Mouse (Mus musculus): ENCODE measurements around the gene Xlr5b. TPM values are rescaled to one million over a fixed set of nuclear protein-coding genes. Genes with fewer than 3 reads are reported as not detected.
"Not testable (repeated sequence)": the region's sequence is repeated elsewhere in the genome, so short reads cannot be mapped to it uniquely, and the experiment has no call there.

Gene Xlr5b
- total RNA-seq (2021): not detected
- long read RNA-seq, experiment 1: 0 reads
- long read RNA-seq, experiment 2: 0 reads

GRCm38 (mm10) chrX:73148496-73148895 lies at the start of gene Xlr5b:
TSS of gene Xlr5b (plus strand) at chrX:73148796.
- intact Hi-C loops (cut with DNase I); DNase-seq: not testable (repeated sequence)

- DNase-seq; intact Hi-C loops (cut with DNase I): not testable (repeated sequence)
Measured at GRCm38 (mm10) chrX:73116747-73117146, 31.8 kb upstream of the Xlr5b start, which contains the start of gene Gm14685. TSS of gene Gm14685 (plus strand) at chrX:73117047.

- DNase-seq; intact Hi-C loops (cut with DNase I): not testable (repeated sequence)
Measured at GRCm38 (mm10) chrX:73122859-73123829, 25.5 kb upstream of the Xlr5b start.

GRCm38 (mm10) chrX:73143218-73143618 lies 5.4 kb upstream of the Xlr5b start:
- intact Hi-C loops (cut with DNase I); DNase-seq: not testable (repeated sequence)

DNA sequence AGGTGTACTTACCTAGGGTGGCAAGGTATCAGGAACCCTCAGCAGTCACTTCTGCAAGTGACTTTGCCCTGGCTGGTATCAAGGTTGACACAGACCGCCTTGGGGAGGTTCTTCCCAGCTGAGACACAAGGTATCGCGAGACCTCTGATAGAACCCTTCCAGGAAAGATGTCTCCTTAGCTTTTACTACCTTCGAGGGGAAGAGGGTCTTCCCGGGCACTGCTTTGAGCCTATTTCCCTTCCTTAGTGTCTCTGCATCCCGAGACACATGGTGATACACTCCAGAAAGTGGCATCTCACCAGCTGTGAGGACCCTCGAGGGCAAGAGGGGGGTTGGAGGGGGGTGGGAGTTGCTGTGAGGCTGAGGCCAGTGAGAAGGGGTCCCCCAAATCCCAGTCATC lies 754 bp downstream of the Xlr5b start, which contains the start of gene DXBay18:
Gene DXBay18 (minus strand): TSS at position 101 of the 400 bp plus-strand sequence.
- DNase-seq; intact Hi-C loops (cut with DNase I): not testable (repeated sequence)

GRCm38 (mm10) chrX:73176889-73177288 lies 28.3 kb downstream of the Xlr5b start, which contains the start of gene Spin2d:
TSS of gene Spin2d (minus strand) at chrX:73176989.
- intact Hi-C loops (cut with DNase I); DNase-seq: not testable (repeated sequence)

- intact Hi-C loops (cut with DNase I); DNase-seq: not testable (repeated sequence)
Measured at GRCm38 (mm10) chrX:73191934-73192333, 43.3 kb downstream of the Xlr5b start, which contains the start of gene Xlr3b. TSS of gene Xlr3b (plus strand) at chrX:73192207.

Other genes with a start within 250 kb of the Xlr5b start
- gene Cetn2, start 230.4 kb upstream of the Xlr5b start, total RNA-seq (2021): 10 to 100 TPM; 24.7 to 25.4 TPM
- 1 to 10 TPM; 3.9 to 4.2 TPM for gene Nsdhl, start 230.2 kb upstream of the Xlr5b start, total RNA-seq (2021)
- 1 to 10 TPM; 1.4 to 1.9 TPM for gene Zfp185, start 161.5 kb upstream of the Xlr5b start, total RNA-seq (2021)
- gene Pnma5, start 111.7 kb upstream of the Xlr5b start, total RNA-seq (2021): under 1 TPM in 1 of 2 experiments, not detected in 1; 0.10 TPM
- not detected for gene Pnma3, start 84.0 kb upstream of the Xlr5b start, total RNA-seq (2021)
- not detected for gene Xlr4a, start 66.3 kb upstream of the Xlr5b start, total RNA-seq (2021)
- under 1 TPM in 1 of 2 experiments, not detected in 1; 0.76 TPM for gene Xlr3a, start 51.7 kb upstream of the Xlr5b start, total RNA-seq (2021)
- not detected for gene Gm14685, start 31.7 kb upstream of the Xlr5b start, total RNA-seq (2021)
- gene DXBay18, start 654 bp downstream of the Xlr5b start, total RNA-seq (2021): not detected
- gene Spin2d, start 28.2 kb downstream of the Xlr5b start, total RNA-seq (2021): not detected
- gene Xlr3b, start 43.4 kb downstream of the Xlr5b start, total RNA-seq (2021): 1 to 10 TPM in 1 of 2 experiments, under 1 TPM in 1; 0.33 to 4.2 TPM
- under 1 TPM in 1 of 2 experiments, not detected in 1; 0.26 TPM for gene Xlr4b, start 65.5 kb downstream of the Xlr5b start, total RNA-seq (2021)
- 1 to 10 TPM; 4.9 to 6.6 TPM for gene F8a, start 79.5 kb downstream of the Xlr5b start, total RNA-seq (2021)
- gene Xlr4c, start 94.3 kb downstream of the Xlr5b start, total RNA-seq (2021): under 1 TPM in 1 of 2 experiments, not detected in 1; 0.17 TPM
- not detected for gene Xlr3c, start 116.6 kb downstream of the Xlr5b start, total RNA-seq (2021)
- not detected for gene Xlr5a, start 144.2 kb downstream of the Xlr5b start, total RNA-seq (2021)
- gene Xlr5c, start 144.2 kb downstream of the Xlr5b start, total RNA-seq (2021): not detected
- not detected for gene Gm45015, start 188.0 kb downstream of the Xlr5b start, total RNA-seq (2021)
- gene Zfp275, start 193.8 kb downstream of the Xlr5b start, total RNA-seq (2021): 1 to 10 TPM; 4.4 to 5.6 TPM
- gene Gm18336, start 249.9 kb downstream of the Xlr5b start, total RNA-seq (2021): not detected

Measured in gastrocnemius, postnatal 36 days (tissue).